Mouse (Mus musculus): ENCODE data around the gene Shcbp1l. TPM values are rescaled to one million over a fixed set of nuclear protein-coding genes. Genes with fewer than 3 reads are reported as not detected.
"Not testable (repeated sequence)": the region's sequence is repeated elsewhere in the genome, so short reads cannot be mapped to it uniquely, and the experiment has no call there.

The Shcbp1l gene
- 1 to 10 TPM; 3.4 to 3.9 (median 3.8) TPM for total RNA-seq (2022)

DNA sequence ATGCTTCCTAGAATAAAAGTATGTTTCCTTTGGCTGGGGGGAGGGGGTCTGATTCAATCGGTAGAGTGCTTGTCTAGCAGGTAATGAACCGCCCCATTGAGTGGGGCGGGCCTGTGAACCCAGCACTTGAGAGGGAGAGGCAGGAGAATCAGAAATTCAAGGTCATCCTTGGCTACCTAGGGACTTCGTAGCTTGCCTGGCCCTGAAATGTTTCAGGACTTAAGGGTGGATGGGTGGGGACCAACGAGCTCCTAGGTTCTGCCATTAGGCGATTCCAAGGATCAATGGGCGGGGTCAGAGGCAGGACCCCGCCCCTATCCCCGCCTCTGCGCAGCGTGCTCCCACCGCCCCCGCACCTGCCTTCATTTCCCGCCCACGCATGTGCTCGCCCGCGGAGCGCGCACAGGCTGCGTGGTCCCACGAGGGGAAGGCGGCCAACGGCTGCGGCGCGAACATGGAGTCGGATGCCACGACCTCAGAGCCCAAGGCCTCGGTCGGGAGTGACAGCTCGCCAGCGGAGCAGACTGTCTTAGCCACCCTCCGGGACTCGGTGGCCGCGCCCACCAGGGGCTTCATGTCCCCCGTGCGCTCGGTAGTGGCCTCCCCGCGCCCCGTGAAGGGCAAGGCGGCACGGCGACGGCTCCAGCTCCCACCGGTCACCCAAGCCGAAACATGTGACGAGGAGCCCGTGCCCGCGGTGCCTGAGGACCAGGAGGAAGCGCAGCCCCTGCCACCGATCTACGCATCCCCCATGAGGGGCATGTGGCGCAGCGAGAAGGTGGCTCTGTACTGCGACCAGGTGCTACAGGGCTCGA lies at the start of gene Shcbp1l:
Gene Shcbp1l, plus strand, starts transcription at position 393 of the 815 bp plus-strand sequence.
- DNase-seq (ENCODE audit: low spot score in 2 of 2), result peak; percentile 55 to 75

GRCm38 (mm10) chr1:153376446-153376845 lies 48.5 kb upstream of the Shcbp1l start:
- no peak for DNase-seq (ENCODE audit: low spot score in 2 of 2)

GRCm38 (mm10) chr1:153378587-153378986 lies 46.4 kb upstream of the Shcbp1l start:
- DNase-seq (ENCODE audit: low spot score in 2 of 2), result no peak

DNA sequence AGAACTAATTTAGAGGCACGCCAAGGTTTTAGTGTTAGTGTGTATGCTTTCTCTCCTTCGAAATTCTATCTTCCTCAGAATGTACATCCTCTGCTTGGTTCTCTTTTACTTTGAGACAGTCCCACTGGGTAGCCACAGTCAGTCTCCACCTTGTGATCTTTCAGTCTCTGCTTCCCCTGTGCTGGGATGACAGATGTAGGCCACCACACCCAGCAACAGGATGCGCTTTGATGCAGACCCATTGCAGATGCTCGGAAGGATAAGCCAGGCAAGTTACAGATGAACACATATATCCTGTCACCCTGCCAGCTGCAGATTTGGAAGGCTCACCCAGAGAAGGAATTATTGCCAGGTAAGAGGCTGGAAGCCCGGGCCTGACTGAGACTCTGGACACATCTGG lies 45.1 kb upstream of the Shcbp1l start:
- no peak for DNase-seq (ENCODE audit: low spot score in 2 of 2)

- no peak for DNase-seq (ENCODE audit: low spot score in 2 of 2)
Measured at GRCm38 (mm10) chr1:153380746-153381282, 44.1 kb upstream of the Shcbp1l start.

DNA sequence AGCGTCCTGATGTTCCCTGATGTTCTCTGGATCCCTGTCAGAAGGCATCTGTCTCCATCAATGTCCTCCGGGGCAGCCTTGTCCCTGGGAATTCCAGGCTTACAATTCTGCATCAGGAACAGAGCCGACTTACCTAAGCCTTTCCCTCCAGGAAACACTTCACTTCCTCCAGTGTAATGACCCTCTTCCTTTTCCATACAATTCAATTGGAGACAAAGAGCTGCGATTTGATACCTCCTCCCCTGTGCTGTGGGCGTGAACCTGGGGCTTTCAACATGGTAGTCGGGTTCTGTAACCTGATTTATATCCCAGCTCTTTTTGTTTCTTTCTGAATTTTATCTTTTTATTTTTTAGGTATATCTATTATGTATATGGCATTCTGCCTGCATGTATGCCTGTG lies 39.9 kb upstream of the Shcbp1l start:
- no peak for DNase-seq (ENCODE audit: low spot score in 2 of 2)

GRCm38 (mm10) chr1:153385661-153386060 lies 39.3 kb upstream of the Shcbp1l start:
- not testable (repeated sequence) for DNase-seq (ENCODE audit: low spot score in 2 of 2)

DNA sequence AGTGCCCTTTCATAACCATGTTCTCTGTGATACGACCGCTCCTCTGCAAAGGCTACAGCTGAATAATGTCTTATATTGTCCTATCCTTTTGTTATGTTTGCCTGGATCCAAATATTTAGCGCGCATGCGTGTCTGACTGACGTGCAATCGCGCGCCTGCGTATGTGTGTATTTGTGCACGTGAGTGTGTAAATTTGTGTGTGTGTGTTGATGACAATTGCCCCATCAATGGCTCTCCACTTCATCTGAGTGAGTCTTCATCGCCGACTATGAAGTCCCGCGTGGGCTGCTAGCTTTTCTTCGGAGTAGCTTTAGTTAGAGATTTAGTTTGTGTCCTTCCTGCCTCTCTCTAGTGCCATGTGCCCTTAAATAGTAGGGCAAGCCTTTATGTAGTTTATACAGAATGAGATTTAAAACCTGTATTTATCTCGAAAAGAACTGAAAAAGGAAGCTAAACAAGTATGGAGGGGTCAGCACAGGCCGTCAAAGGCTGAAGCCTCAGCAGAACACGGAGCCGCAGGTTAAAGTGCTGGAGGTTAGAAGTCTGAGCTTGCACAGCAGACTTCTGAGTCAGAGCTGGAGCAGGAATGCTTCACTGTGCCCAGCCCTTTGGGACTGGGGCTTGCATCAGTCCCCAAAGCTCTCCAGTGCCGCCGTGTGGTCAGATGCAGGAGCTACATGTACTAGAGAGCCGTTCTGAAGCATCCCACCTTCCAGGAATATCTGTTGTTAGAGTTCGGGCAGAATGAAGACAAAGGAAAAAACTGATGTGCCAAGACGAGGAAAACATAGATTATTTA lies 38.5 kb upstream of the Shcbp1l start:
- peak; percentile 26 to 67 for DNase-seq (ENCODE audit: low spot score in 2 of 2)

DNA sequence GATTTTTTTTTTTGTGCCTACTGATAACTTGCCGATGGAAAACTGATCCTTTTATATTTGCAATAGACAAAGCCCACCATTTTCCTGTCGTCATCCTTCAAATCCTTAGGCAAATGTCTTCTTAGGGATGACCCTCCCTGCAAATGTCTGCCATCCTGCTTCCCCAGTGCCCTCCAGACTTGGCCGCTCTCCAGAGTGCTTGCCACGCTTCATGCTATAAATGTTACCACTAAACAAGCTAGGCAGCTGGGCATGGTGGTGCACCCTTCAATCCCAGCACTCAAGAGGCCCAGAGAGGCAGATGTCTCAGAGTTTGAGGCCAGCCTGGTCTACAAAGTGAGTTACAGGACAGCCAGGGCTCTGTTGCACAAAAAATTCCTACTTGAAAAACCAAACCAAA lies 29.3 kb upstream of the Shcbp1l start:
- DNase-seq (ENCODE audit: low spot score in 2 of 2), result not testable (repeated sequence)

- peak; percentile 24 to 27 for DNase-seq (ENCODE audit: low spot score in 2 of 2)
Measured at GRCm38 (mm10) chr1:153401765-153402164, 23.2 kb upstream of the Shcbp1l start.

DNA sequence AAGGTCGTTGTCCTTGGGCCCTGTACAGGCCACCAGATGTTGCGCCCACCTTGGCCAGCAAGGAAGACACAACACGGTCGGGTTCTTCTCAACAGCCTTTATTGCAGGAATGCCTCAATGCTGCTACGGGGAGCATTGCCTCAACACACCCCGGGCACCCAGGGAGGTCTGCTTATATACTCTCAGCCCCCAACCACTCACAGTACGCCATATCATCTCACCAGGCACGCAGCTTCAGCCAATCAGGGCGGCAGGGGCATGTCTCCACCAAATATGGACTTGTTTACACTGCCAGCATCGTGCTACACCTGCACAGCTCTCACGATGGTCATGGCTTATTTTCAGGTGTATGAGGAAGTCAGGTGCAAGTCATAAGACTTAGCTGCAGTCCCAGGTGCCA lies 17.3 kb upstream of the Shcbp1l start:
- not testable (repeated sequence) for DNase-seq (ENCODE audit: low spot score in 2 of 2)

DNA sequence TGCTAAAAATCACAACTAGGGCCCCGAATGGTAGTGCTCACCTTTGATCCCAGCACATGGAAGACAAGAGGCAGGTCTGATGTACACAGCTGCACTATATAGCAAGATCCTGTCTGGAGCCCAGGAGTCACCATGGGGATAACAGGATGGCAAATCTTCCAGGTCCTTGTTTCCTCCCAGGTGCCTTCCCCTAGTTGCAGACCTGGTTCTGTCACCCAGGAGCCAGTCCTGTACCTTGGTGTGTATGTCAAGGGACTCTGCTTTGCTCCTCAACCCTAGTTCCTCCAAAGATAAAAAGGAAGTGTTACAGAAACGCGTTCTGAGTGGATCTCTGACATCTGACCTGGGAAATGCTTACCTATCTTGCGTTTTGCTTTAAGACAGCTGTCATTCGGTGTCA lies 16.7 kb upstream of the Shcbp1l start:
- DNase-seq (ENCODE audit: low spot score in 2 of 2), result not testable (repeated sequence)

GRCm38 (mm10) chr1:153410915-153411314 lies 14.0 kb upstream of the Shcbp1l start:
- not testable (repeated sequence) for DNase-seq (ENCODE audit: low spot score in 2 of 2)

GRCm38 (mm10) chr1:153411723-153412122 lies 13.2 kb upstream of the Shcbp1l start:
- DNase-seq (ENCODE audit: low spot score in 2 of 2), result no peak

GRCm38 (mm10) chr1:153412663-153413396 lies 12.1 kb upstream of the Shcbp1l start:
- DNase-seq (ENCODE audit: low spot score in 2 of 2), result not testable (repeated sequence)

GRCm38 (mm10) chr1:153413397-153414020 lies 11.5 kb upstream of the Shcbp1l start:
- peak; percentile 26 to 35 for DNase-seq (ENCODE audit: low spot score in 2 of 2)

GRCm38 (mm10) chr1:153414114-153414723 lies 10.7 kb upstream of the Shcbp1l start:
- DNase-seq (ENCODE audit: low spot score in 2 of 2), result peak; percentile 46 to 78

GRCm38 (mm10) chr1:153414962-153415361 lies 10.0 kb upstream of the Shcbp1l start:
- peak in 1 of 2 experiments; percentile 30 for DNase-seq (ENCODE audit: low spot score in 2 of 2)

DNA sequence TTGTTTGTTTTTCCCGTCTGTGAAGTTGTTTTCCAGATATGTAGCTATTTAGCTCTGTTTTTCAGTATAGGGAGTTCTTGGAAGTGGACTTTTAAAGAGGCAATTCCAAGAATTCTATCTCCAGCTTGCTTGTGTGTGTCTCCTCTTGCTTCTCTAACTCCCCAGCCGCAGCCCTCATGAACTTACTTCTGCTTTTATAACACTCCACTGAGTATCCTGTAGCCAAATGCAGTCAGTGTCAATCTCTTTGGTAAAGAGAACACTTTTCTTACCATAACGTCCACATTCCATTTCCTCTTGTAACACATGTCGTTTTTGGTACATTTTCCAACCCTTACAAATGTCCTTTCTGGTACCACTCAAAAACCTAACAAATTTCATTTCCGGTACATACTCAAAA lies 9.2 kb upstream of the Shcbp1l start:
- not testable (repeated sequence) for DNase-seq (ENCODE audit: low spot score in 2 of 2)

DNA sequence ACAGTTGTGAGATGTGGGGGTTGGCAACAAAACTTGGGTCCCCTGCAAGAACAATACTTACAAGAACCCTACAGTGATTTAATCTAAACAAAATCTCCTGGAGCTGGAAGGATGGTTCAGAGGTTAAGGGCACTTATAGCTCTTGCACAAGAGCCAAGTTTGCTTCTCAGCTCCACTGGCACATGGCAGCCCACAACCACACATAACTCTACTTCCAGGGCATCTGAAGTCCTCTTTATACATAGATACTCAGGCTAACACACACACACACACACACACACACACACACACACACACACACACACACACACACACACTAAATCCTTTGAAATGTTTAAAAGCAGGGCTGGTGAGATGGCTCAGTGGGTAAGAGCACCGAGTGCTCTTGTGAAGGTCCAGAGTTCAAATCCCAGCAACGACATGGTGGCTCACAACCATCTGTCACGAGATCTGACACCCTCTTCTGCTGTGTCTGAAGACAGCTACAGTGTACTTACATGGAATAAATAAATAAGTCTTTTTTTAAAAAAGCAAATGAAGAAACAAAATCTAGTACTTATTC lies 8.6 kb upstream of the Shcbp1l start:
- DNase-seq (ENCODE audit: low spot score in 2 of 2), result not testable (repeated sequence)

Measured in left cerebral cortex, adult 8-10 months (tissue).